Comparison of ENCODE assay signal across 10 mouse cellular contexts in the genomic region with DNA sequence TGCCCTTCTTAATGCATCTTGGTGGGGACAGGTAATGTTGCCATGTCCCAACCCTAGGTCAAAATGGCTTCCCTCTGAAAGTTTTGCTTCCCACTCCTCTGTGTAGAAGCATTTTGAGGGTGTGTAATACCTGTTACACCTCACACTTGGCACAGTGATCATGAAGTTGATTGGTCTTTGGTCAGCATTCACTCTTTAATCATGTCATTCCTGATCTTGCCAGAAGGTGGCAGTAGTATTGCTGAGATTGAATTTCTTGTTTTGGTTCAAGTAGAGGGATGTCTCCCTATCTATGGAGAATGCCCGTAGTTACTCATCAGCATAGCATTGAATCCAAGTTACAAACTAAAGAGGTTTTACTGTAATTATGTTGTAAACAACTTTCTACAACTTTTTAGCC.
A peak's percentile ranks its signal among the peaks of the same experiment; 100 is the strongest.
DNase-seq lines count a peak whose midpoint lies in the region; ATAC-seq and TF ChIP-seq lines count a peak whose summit lies in the region.
"Had no signal": no experiment of that assay in that cellular context is flagged by ENCODE, and none has a peak within 500 bp of the region (broad histone marks: within the 10 kb centered on the region; RNA-seq: fewer than 3 reads in every experiment).

No protein-coding gene starts in this region.

- H3K9ac ChIP-seq in kidney, postnatal 0 days (ENCODE audit: low read depth, low read length), result no peak overlapping the region
- no peak overlapping the region for H3K9ac ChIP-seq in embryonic facial prominence, embryonic 14.5 days (ENCODE audit: low read depth, low read length)
- H3K9ac ChIP-seq: embryonic facial prominence, embryonic 15.5 days had no signal

- TF ChIP-seq CTCF in kidney, postnatal 0 days (IDR thresholded peaks at IDR 0.05; ENCODE audit: low read depth), result peak; percentile 84

- H3K4me1 ChIP-seq in kidney, postnatal 0 days (replicated peaks; ENCODE audit: insufficient read depth, low read length), result no peaks in the 10 kb centered on the region
- no peaks in the 10 kb centered on the region for H3K4me1 ChIP-seq in embryonic facial prominence, embryonic 14.5 days (ENCODE audit: control insufficient read depth, insufficient read depth, low read length)
- H3K4me1 ChIP-seq: embryonic facial prominence, embryonic 15.5 days had no signal

- intact Hi-C loops in left cerebral cortex, postnatal 14 days (cut with DNase I), result loop anchor here (5.0 kb wide), 1 partner anchor 566 kb away; no protein-coding TSS in a partner anchor

- 0 out of 2 replicates have a peak, but pooled peaks have one; percentile 43 for ATAC-seq in kidney, postnatal 0 days (replicated peaks; ENCODE audit: low FRiP score, low read depth)
- ATAC-seq in embryonic facial prominence, embryonic 14.5 days (ENCODE audit: low read depth), result no peak

- 24% methylated on average over 1 of the region's 1 CpGs for WGBS in kidney, postnatal 0 days
- 9% methylated on average over 1 of the region's 1 CpGs for WGBS in embryonic facial prominence, embryonic 14.5 days

- H3K9me3 ChIP-seq in kidney, postnatal 0 days (replicated peaks; ENCODE audit: low read length), result no peaks in the 10 kb centered on the region
- no peaks in the 10 kb centered on the region for H3K9me3 ChIP-seq in embryonic facial prominence, embryonic 14.5 days (ENCODE audit: control insufficient read depth, low read length)
- H3K9me3 ChIP-seq: embryonic facial prominence, embryonic 15.5 days; megakaryocyte, embryonic 14.5 days had no signal

- no peak overlapping the region for H3K27ac ChIP-seq in kidney, postnatal 0 days
- no peak overlapping the region for H3K27ac ChIP-seq in embryonic facial prominence, embryonic 14.5 days (replicated peaks; ENCODE audit: low read depth, low read length)
- H3K27ac ChIP-seq: embryonic facial prominence, embryonic 15.5 days had no signal

- H3K4me2 ChIP-seq in kidney, postnatal 0 days (ENCODE audit: low read length), result no peak overlapping the region
- H3K4me2 ChIP-seq in embryonic facial prominence, embryonic 14.5 days (ENCODE audit: low read depth, low read length), result no peak overlapping the region
- H3K4me2 ChIP-seq: embryonic facial prominence, embryonic 15.5 days had no signal

- H3K4me3 ChIP-seq in kidney, postnatal 0 days (replicated peaks; ENCODE audit: low read depth, low read length), result no peak overlapping the region
- no peak overlapping the region for H3K4me3 ChIP-seq in embryonic facial prominence, embryonic 14.5 days (ENCODE audit: low read depth, low read length)
- H3K4me3 ChIP-seq: embryonic facial prominence, embryonic 15.5 days; megakaryocyte, embryonic 14.5 days had no signal

- peak; percentile 62 for DNase-seq in kidney, postnatal 0 days (ENCODE audit: low spot score)
- DNase-seq in kidney, adult 11 months, result no peak
- DNase-seq in CD4-positive helper T cell, adult 2 months (ENCODE audit: low read depth, low spot score), result peak; percentile 20
- DNase-seq in NIH3T3 (ENCODE audit: low read depth), result peak; percentile 85
- peak; percentile 48 for DNase-seq in embryonic facial prominence, embryonic 14.5 days (ENCODE audit: low spot score)
- DNase-seq in left cerebral cortex, postnatal 14 days (ENCODE audit: low spot score in 2 of 2), result peak; percentile 63 to 75
- peak; percentile 58 for DNase-seq in retina, postnatal 7 days (ENCODE audit: low read depth, low spot score)
- DNase-seq in spleen, postnatal 36 days (ENCODE audit: low spot score in 2 of 2), result no peak

- no peaks in the 10 kb centered on the region for H3K27me3 ChIP-seq in kidney, postnatal 0 days (ENCODE audit: insufficient read depth, low read length)
- no peaks in the 10 kb centered on the region for H3K27me3 ChIP-seq in embryonic facial prominence, embryonic 14.5 days (replicated peaks; ENCODE audit: control insufficient read depth, insufficient read depth, low read length)
- H3K27me3 ChIP-seq: embryonic facial prominence, embryonic 15.5 days; megakaryocyte, embryonic 14.5 days had no signal

- no peaks in the 10 kb centered on the region for H3K36me3 ChIP-seq in kidney, postnatal 0 days (ENCODE audit: insufficient read depth, low read length)
- no peaks in the 10 kb centered on the region for H3K36me3 ChIP-seq in embryonic facial prominence, embryonic 14.5 days (ENCODE audit: control insufficient read depth, insufficient read depth, low read length)
- H3K36me3 ChIP-seq: embryonic facial prominence, embryonic 15.5 days had no signal

Comparison
In these comparisons a context has a peak if more than half of its experiments do, and no peak if none do; other contexts are left out.
1. DNase-seq: peak in kidney, postnatal 0 days (single experiment), CD4-positive helper T cell, adult 2 months (single experiment), NIH3T3 (single experiment), embryonic facial prominence, embryonic 14.5 days (single experiment), left cerebral cortex, postnatal 14 days (2 of 2) and retina, postnatal 7 days (single experiment); none in kidney, adult 11 months (single experiment) and spleen, postnatal 36 days (0 of 2).